Mouse (Mus musculus) heart, postnatal 36 days (tissue): ENCODE data around the gene Tbpl1. TPM values are rescaled to one million over a fixed set of nuclear protein-coding genes. Genes with fewer than 3 reads are reported as not detected.

Experiments
- DNase-seq, 2 experiments: peaks; one replicate each; pipeline ENCODE4 v3.0.0; 2021 to 2022
- intact Hi-C: fragments of 180-260 bp; cut with DNase I; formaldehyde crosslinking; loops from one replicate; pipeline ENCODE4 v1.15.1; 2025
- total RNA-seq, 2 experiments: library from RNA; stranded (reverse); gene quantifications; 2 replicates each; pipeline ENCODE4 v1.2.3; 2021

The Tbpl1 gene
- total RNA-seq = 10 to 100 TPM; 18.2 to 21.4 TPM

- peak; percentile 93 to 96 for DNase-seq
- intact Hi-C loops = no loop called here
Measured at GRCm38 (mm10) chr10:22731272-22732093, at the start of gene Tbpl1. Gene Tbpl1, minus strand, starts transcription at chr10:22731938.

GRCm38 (mm10) chr10:22781466-22781865 lies 49.7 kb upstream of the Tbpl1 start:
- intact Hi-C loops = loop anchor here (10.0 kb wide), 1 partner anchor 833 kb away; no protein-coding TSS in a partner anchor
- DNase-seq = no peak

GRCm38 (mm10) chr10:22777939-22778338 lies 46.2 kb upstream of the Tbpl1 start:
- peak; percentile 10 to 16 for DNase-seq
- intact Hi-C loops = loop anchor here (1.0 to 2.0 kb wide), 2 partner anchors 63 to 303 kb away; no protein-coding TSS in a partner anchor

GRCm38 (mm10) chr10:22776007-22776698 lies 44.4 kb upstream of the Tbpl1 start:
- DNase-seq = peak; percentile 45 to 47
- intact Hi-C loops = loop anchor here (1.0 to 2.0 kb wide), 3 partner anchors 61 to 197 kb away; no protein-coding TSS in a partner anchor

GRCm38 (mm10) chr10:22775456-22775855 lies 43.7 kb upstream of the Tbpl1 start:
- intact Hi-C loops = no loop called here
- no peak for DNase-seq

GRCm38 (mm10) chr10:22774626-22775025 lies 42.9 kb upstream of the Tbpl1 start:
- intact Hi-C loops = no loop called here
- no peak for DNase-seq

GRCm38 (mm10) chr10:22754240-22754639 lies 22.5 kb upstream of the Tbpl1 start:
- no peak for DNase-seq
- intact Hi-C loops = no loop called here

- intact Hi-C loops = no loop called here
- no peak for DNase-seq
Measured at GRCm38 (mm10) chr10:22751175-22751682, 19.5 kb upstream of the Tbpl1 start.

- DNase-seq = no peak
- intact Hi-C loops = no loop called here
Measured at GRCm38 (mm10) chr10:22746334-22747322, 14.9 kb upstream of the Tbpl1 start.

- DNase-seq = no peak
- intact Hi-C loops = no loop called here
Measured at GRCm38 (mm10) chr10:22745922-22746321, 14.2 kb upstream of the Tbpl1 start.

- intact Hi-C loops = no loop called here
- DNase-seq = peak in 1 of 2 experiments; percentile 11
Measured at GRCm38 (mm10) chr10:22732181-22732580, 443 bp upstream of the Tbpl1 start.

- DNase-seq = no peak
- intact Hi-C loops = no loop called here
Measured at GRCm38 (mm10) chr10:22730992-22731271, 806 bp downstream of the Tbpl1 start.

GRCm38 (mm10) chr10:22730266-22730991 lies 1.3 kb downstream of the Tbpl1 start:
- intact Hi-C loops = no loop called here
- no peak for DNase-seq

- intact Hi-C loops = loop anchor here (5.0 kb wide), 1 partner anchor 354 kb away; no protein-coding TSS in a partner anchor
Measured at GRCm38 (mm10) chr10:22728257-22728656, 3.5 kb downstream of the Tbpl1 start.

GRCm38 (mm10) chr10:22726295-22726694 lies 5.4 kb downstream of the Tbpl1 start:
- intact Hi-C loops = loop anchor here (5.0 kb wide), 1 partner anchor 356 kb away; no protein-coding TSS in a partner anchor
- DNase-seq = no peak

More at GRCm38 (mm10) chr10:22728257-22728656, 3.5 kb downstream of the Tbpl1 start:
- no peak for DNase-seq

GRCm38 (mm10) chr10:22725166-22725565 lies 6.6 kb downstream of the Tbpl1 start:
- intact Hi-C loops = loop anchor here (5.0 kb wide), 1 partner anchor 357 kb away; no protein-coding TSS in a partner anchor
- no peak for DNase-seq

- intact Hi-C loops = no loop called here
- no peak for DNase-seq
Measured at GRCm38 (mm10) chr10:22720781-22721529, 10.8 kb downstream of the Tbpl1 start.

- intact Hi-C loops = no loop called here
Measured at GRCm38 (mm10) chr10:22718475-22718874, 13.3 kb downstream of the Tbpl1 start.

GRCm38 (mm10) chr10:22714520-22714919 lies 17.2 kb downstream of the Tbpl1 start:
- DNase-seq = peak; percentile 56 to 57
- intact Hi-C loops = loop anchor here (1.0 to 2.0 kb wide), 3 partner anchors 62 to 136 kb away; no protein-coding TSS in a partner anchor

More at GRCm38 (mm10) chr10:22718475-22718874, 13.3 kb downstream of the Tbpl1 start:
- DNase-seq = no peak
